Mouse (Mus musculus) lung, embryonic 15.5 days (tissue): Measurements from ENCODE around the gene Cbx3. TPM values are rescaled to one million over a fixed set of nuclear protein-coding genes. Genes with fewer than 3 reads are reported as not detected.

Source experiments
- polyA plus RNA-seq: library from polyadenylated mRNA; unstranded; fragments of >200 nt; fragmentation: Nextera tagmentation; extraction: Ambion mirVana; gene quantifications from 2 replicates; pipeline ENCODE4 v1.2.1, GENCODE M21; 2015

Cbx3 gene
- polyA plus RNA-seq, 1 experiment from 2014 or later = 501 TPM

Other genes starting within 250 kb of the Cbx3 start
- gene Nfe2l3, start 37.7 kb upstream of the Cbx3 start, polyA plus RNA-seq = 2.4 and 3.4 TPM in 2 replicates
- gene Hnrnpa2b1, start 466 bp upstream of the Cbx3 start, polyA plus RNA-seq = 1,895 and 2,008 TPM in 2 replicates
- gene Snx10, start 53.5 kb downstream of the Cbx3 start, polyA plus RNA-seq = 13.4 TPM in 2 replicates